Mouse (Mus musculus) layer of hippocampus, adult 2 months (tissue): ENCODE data around the gene Sox5. TPM values are rescaled to one million over a fixed set of nuclear protein-coding genes. Genes with fewer than 3 reads are reported as not detected.

Experiments used
- DNase-seq, 2 experiments: peaks; one replicate each; pipeline ENCODE4 v3.0.0; 2022; ENCODE audit warnings: low spot score in 2 of 2
- H3K27ac ChIP-seq: fragments of 200-600 bp; 2 replicates; pipeline ENCODE4 v1.8.1; 2022
- H3K4me3 ChIP-seq: fragments of 200-600 bp; 2 replicates; pipeline ENCODE4 v1.8.1; 2022; ENCODE audit warnings: mild to moderate bottlenecking
- CTCF ChIP-seq: fragments of 200-600 bp; conservative IDR thresholded peaks from 2 replicates; pipeline ENCODE4 v1.8.1; 2022; ENCODE audit warnings: antibody characterized with exemption, mild to moderate bottlenecking, moderate library complexity
- total RNA-seq, 2 experiments: library from RNA; stranded (reverse); gene quantifications; 2 replicates each; pipeline ENCODE4 v1.2.3; 2021

Gene Sox5
- total RNA-seq, 2 experiments from 2014 or later: 36.8 to 42.0 TPM

DNA sequence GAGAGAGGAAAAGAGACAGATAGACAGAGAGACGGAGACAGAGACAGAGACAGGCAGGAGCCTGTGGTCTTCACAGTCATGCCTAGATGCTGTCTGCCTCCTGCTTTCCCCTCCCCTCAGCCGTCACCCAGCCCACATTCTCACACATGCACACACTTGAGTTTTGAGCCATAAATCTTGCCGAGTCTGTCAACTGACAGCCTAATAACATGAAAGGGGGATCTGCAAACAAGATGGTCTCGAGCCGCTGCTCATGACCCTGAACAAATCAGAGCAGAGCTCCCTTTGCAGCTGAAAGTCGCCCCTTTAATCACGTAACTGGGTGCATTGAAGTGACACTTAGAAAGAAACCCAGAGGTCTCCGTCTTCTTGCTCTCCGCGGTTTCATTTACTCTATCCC, 383.7 kb downstream of the Sox5 start:
- Histone ChIP-seq H3K27ac (no peak overlapping the region), H3K4me3 (no peak overlapping the region)
- TF ChIP-seq CTCF: no peak
- DNase-seq: no peak

DNA sequence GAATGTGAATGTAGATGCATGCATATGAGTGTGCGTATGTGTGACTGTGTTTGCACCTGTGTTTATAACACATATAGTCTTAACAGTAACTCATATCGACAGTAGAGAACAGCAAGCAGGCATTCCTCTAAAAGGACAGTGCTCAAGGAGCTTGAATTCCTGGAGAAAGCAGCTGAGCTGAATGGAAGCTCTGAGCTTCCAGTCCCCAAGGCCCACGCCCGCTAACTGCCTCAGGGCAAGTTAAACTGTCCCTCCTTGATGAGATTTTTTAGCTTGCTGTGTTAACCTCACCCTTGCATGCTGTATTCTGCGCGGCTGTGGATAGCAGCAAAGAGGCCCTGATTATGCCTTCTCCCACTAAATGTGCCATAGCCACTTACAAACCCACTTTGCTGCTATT, 388.6 kb downstream of the Sox5 start:
- H3K4me3 ChIP-seq: no peak overlapping the region
- no peak for DNase-seq
- no peak for TF ChIP-seq CTCF

DNA sequence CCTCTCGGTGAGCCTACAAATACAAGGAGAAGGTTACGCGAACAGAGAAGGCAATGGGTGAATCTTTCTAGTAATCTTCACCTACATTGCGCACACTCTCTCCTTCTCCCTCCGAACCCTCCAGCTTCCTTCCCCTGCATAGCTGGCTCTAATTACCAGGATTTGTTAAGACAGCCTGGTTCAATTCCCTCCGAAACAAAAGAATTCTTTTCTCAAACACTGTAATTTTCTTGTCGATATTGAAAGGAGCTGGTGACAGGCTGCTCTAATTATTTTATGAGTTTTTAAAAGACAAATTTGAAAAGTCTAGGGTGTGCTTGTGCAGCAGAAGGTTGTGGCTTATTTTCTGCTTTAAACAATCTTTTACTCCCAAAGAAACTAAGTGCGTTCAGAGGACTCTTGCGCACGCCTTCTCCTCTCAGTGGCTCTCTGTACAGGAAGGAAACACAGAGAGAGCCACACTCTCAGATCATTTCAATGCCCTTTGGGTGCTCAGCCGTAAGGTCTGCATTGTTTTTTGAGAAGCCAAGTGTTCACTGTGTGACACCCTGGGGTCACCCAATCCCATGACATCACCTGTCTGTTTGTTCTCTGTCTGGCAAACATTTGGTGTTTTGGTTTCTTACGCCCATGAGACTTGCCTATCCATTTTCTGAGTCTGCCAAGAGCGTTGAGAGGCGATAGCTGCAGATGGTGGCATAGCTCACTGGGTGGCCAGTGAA, 392.3 kb downstream of the Sox5 start:
- no peak overlapping the region for H3K27ac ChIP-seq
- DNase-seq: no peak
- no peak overlapping the region for H3K4me3 ChIP-seq
- no peak for TF ChIP-seq CTCF

More for the DNA sequence above, 388.6 kb downstream of the Sox5 start:
- H3K27ac ChIP-seq: no peak overlapping the region

DNA sequence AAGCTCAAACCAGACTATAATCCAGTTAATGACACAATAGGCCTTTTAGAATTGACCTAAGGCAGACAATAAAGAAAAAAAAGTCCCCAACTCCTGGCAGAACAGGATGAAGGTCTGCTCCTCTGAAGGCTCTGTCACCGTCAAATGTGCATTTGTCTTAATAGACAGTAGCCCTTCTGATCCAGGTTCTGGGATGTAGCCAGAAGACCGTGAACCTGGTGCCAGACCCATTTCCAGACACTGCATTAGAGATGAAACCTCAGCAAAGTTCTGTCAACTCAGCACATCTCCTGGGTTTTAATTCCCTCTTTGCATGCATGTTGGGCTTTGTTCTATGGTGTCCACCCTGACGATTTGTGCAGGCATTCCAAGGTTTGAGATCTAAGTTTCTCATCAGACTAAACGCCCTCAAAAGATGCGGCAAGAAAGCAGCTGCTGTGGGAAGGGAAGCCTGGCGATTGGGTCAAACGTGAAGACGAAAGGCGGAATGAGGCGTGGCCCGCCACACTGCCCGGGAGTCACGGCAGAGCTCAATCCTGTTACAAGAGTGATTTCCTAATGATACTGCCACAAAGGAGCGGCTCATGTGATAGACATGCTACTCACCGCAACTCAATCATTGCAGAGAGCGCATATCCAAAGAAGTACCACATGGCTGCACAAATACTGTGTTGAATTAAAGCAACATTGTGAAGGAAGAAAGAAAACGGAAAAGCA, 394.1 kb downstream of the Sox5 start:
- no peak for TF ChIP-seq CTCF
- Histone ChIP-seq H3K4me3 (no peak overlapping the region), H3K27ac (no peak overlapping the region)
- no peak for DNase-seq

DNA sequence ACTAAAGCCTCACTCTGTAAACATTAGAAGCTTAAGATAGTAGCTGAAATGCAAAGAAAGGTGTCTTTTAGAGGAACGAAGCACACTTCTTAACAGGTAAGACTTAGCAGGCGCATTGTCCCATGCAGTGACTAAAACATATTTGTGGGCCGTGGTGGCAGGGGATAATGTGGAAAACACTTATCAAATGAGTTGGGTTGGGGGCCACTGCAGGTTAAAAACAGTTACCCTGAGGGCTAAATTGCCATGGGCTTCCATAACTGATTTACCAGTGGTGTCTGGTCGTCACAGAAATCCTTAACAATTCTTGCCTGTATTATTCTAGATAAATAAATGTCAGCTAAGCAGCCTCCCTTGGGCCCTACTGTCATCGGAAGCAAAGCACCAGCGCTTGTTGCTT, 401.1 kb downstream of the Sox5 start:
- DNase-seq: no peak
- H3K4me3 ChIP-seq: no peak overlapping the region
- TF ChIP-seq CTCF: no peak
- no peak overlapping the region for H3K27ac ChIP-seq

DNA sequence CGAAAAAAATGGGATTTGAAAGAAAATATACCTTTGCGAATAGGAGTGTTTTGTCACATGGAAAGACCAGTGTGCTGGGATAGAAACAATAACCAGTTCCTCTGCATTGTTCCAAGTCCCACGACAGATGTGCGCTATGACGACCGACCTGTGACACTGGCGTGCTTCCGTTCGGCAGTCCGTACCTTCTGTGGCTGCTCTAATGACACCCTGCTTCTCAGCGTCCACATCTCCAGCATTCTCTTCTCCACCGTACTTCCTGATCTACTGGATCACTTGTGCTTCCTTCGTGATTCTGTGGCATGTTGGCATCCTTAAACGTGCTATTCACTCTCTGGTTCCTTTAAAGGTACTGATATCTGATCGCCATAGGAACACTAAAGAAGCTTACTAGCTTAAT, 401.6 kb downstream of the Sox5 start:
- H3K4me3 ChIP-seq: no peak overlapping the region
- DNase-seq: no peak
- no peak for TF ChIP-seq CTCF
- no peak overlapping the region for H3K27ac ChIP-seq

DNA sequence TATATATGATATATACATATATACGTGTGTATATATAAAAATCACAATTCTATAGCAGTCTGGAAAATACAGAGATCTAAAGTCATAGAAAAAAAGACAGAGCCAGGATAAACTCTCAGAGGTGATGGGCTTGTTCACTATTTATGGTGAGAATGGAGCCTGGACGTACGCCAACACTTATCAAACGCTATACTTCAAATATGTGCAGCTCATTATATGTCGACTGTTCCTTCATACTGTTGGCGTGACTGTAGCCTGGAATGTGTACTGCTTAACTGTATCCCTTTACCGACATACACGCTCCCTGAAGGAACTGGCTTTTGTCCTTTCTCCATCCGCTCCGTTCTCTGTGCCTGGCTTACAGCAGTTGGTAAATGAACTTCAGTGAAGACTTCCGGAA, 407.0 kb downstream of the Sox5 start:
- Histone ChIP-seq H3K4me3 (no peak overlapping the region), H3K27ac (no peak overlapping the region)
- no peak for TF ChIP-seq CTCF
- DNase-seq: no peak

DNA sequence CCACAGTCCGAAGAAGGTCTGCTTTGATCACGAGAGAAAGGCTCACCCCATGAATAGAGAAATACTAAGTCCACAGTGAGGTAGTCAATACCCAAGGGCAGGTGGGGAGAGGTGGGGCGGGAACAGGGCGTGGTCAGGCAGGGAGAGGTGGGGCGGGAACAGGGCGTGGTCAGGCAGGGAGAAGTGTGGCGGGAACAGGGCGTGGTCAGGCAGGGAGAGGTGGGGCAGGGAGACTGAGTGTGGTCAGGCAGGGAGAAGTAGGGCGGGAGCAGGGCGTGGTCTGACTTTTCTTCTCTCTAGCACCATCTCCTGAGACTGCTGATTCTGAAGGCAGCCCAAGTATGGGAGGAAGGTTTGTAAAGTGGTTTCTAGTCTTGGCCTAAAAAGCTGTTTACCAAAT, 411.1 kb downstream of the Sox5 start:
- H3K27ac ChIP-seq: no peak overlapping the region
- DNase-seq: no peak
- no peak overlapping the region for H3K4me3 ChIP-seq
- no peak for TF ChIP-seq CTCF

- TF ChIP-seq CTCF: no peak
- Histone ChIP-seq H3K27ac (no peak overlapping the region), H3K4me3 (no peak overlapping the region)
- DNase-seq: peak in 1 of 2 experiments; percentile 13
Observed at GRCm38 (mm10) chr6:144367626-144368077, 414.1 kb downstream of the Sox5 start.

GRCm38 (mm10) chr6:144361267-144362038, 420.3 kb downstream of the Sox5 start:
- Histone ChIP-seq H3K27ac (no peak overlapping the region), H3K4me3 (no peak overlapping the region)
- TF ChIP-seq CTCF: no peak
- DNase-seq: no peak

- H3K4me3 ChIP-seq: no peak overlapping the region
- no peak overlapping the region for H3K27ac ChIP-seq
- no peak for DNase-seq
- no peak for TF ChIP-seq CTCF
Observed at GRCm38 (mm10) chr6:144357081-144357480, 424.7 kb downstream of the Sox5 start.

GRCm38 (mm10) chr6:144351049-144351448, 430.7 kb downstream of the Sox5 start:
- Histone ChIP-seq H3K27ac (no peak overlapping the region), H3K4me3 (no peak overlapping the region)
- DNase-seq: no peak
- no peak for TF ChIP-seq CTCF

GRCm38 (mm10) chr6:144343338-144343737, 438.4 kb downstream of the Sox5 start:
- TF ChIP-seq CTCF: no peak
- H3K4me3 ChIP-seq: peak overlapping the region; percentile 26; the same call in 1 of the 2 replicates
- no peak overlapping the region for H3K27ac ChIP-seq
- peak; percentile 25 to 29 for DNase-seq
